Mouse (Mus musculus): Measurements from ENCODE around the gene Elof1.
"Not testable (repeated sequence)": the region's sequence is repeated elsewhere in the genome, so short reads cannot be mapped to it uniquely, and the experiment has no call there.

Gene Elof1

GRCm38 (mm10) chr9:22095854-22096307, 21.1 kb downstream of the Elof1 start:
- DNase-seq (ENCODE audit: extremely low read depth, insufficient read length, low spot score), result peak; percentile 91

GRCm38 (mm10) chr9:22092746-22093145, 24.2 kb downstream of the Elof1 start:
- no peak for DNase-seq (ENCODE audit: extremely low read depth, insufficient read length, low spot score)

GRCm38 (mm10) chr9:22089986-22090385, 27.0 kb downstream of the Elof1 start:
- peak; percentile 51 for DNase-seq (ENCODE audit: extremely low read depth, insufficient read length, low spot score)

GRCm38 (mm10) chr9:22089281-22089680, 27.7 kb downstream of the Elof1 start:
- DNase-seq (ENCODE audit: extremely low read depth, insufficient read length, low spot score), result no peak

- no peak for DNase-seq (ENCODE audit: extremely low read depth, insufficient read length, low spot score)
These were observed 29.8 kb downstream of the Elof1 start for GRCm38 (mm10) chr9:22087034-22087618.

GRCm38 (mm10) chr9:22086012-22086411, 31.0 kb downstream of the Elof1 start:
- DNase-seq (ENCODE audit: extremely low read depth, insufficient read length, low spot score), result no peak

GRCm38 (mm10) chr9:22085022-22085834, 31.7 kb downstream of the Elof1 start, which contains the start of gene Ecsit:
Gene Ecsit, minus strand, starts transcription at chr9:22085438.
- peak; percentile 90 for DNase-seq (ENCODE audit: extremely low read depth, insufficient read length, low spot score)

- DNase-seq (ENCODE audit: extremely low read depth, insufficient read length, low spot score), result no peak
These were observed 32.3 kb downstream of the Elof1 start for GRCm38 (mm10) chr9:22084667-22085021.

- DNase-seq (ENCODE audit: extremely low read depth, insufficient read length, low spot score), result no peak
These were observed 40.7 kb downstream of the Elof1 start for GRCm38 (mm10) chr9:22076223-22076622.

GRCm38 (mm10) chr9:22075778-22076177, 41.2 kb downstream of the Elof1 start:
- DNase-seq (ENCODE audit: extremely low read depth, insufficient read length, low spot score), result not testable (repeated sequence)

GRCm38 (mm10) chr9:22072276-22072675, 44.7 kb downstream of the Elof1 start:
- DNase-seq (ENCODE audit: extremely low read depth, insufficient read length, low spot score), result no peak

GRCm38 (mm10) chr9:22070791-22071573, 46.0 kb downstream of the Elof1 start, which contains the start of the genes Gm49318 and Zfp653:
Gene Gm49318, minus strand, starts transcription at chr9:22071259.
Gene Zfp653, minus strand, starts transcription at chr9:22071376.
- DNase-seq (ENCODE audit: extremely low read depth, insufficient read length, low spot score), result peak; percentile 98

- no peak for DNase-seq (ENCODE audit: extremely low read depth, insufficient read length, low spot score)
These were observed 47.0 kb downstream of the Elof1 start for GRCm38 (mm10) chr9:22069881-22070553.

- DNase-seq (ENCODE audit: extremely low read depth, insufficient read length, low spot score), result no peak
These were observed 49.8 kb downstream of the Elof1 start for GRCm38 (mm10) chr9:22067195-22067594.

GRCm38 (mm10) chr9:22066433-22066832, 50.5 kb downstream of the Elof1 start:
- DNase-seq (ENCODE audit: extremely low read depth, insufficient read length, low spot score), result no peak

GRCm38 (mm10) chr9:22065642-22066041, 51.3 kb downstream of the Elof1 start:
- no peak for DNase-seq (ENCODE audit: extremely low read depth, insufficient read length, low spot score)

- no peak for DNase-seq (ENCODE audit: extremely low read depth, insufficient read length, low spot score)
These were observed 52.6 kb downstream of the Elof1 start for GRCm38 (mm10) chr9:22064341-22064740.

Measured in 3134 (cell line).